Mouse (Mus musculus): ENCODE results near the gene Cfap61.

Cfap61 gene

DNA sequence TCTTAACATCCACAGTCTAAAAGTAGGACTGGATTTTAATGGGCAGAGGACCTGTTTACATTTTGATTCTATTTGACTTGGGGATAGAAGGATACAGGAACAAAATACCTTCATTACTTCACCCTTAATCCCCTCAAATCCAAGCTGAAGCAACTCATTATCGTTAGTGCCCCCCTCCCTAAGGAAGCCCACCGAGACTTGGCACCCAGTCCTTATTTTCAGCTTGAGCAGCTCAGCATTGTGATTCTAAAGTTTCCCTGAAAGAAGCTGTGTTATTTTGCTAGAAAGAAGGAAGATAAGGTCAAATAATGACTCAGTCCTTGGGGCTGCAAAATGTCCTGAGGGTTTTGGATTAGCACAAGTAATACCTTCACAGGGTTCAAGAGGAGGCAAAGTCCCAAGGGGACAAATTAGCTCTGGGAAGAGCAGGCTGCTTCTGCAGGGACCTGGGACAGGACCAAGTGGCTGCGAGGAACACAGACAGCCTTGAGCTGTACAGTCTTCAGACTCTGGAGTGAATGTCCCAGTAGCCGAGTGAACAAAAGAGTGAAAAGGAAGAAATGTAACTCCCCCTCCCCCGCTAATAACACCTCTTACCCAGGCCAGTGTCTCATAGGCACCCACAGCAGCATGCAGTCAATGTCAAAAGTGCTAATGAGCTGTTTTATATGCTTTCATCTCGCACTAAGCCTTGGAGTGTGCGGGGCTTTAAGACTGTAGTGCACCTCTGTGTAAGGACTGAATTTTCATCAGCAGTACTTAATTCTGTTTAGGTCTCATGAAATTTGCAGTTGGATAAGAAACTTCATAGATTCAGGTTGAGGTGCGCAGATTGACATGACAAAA is 81.0 kb downstream of the Cfap61 start:
- DNase-seq, result no peak

DNA sequence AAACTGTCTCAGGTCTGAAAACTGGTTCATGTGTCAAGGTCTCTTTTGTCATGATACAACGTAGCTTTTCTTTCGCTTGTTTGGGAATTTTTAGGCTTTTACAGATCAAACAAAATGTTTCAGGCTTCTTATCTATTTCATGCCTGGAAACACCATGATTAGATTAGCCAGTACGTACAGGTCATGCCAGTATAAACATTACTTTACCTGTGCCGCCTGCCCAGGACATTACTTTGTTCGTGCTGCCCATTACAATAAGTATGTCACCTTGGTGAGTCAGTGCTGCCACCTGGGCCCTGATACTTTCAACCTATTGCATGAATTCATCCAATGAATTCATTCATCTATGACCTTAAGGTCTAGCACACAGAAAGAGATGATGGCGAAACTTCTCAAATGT is 88.3 kb downstream of the Cfap61 start:
- DNase-seq, result no peak

GRCm38 (mm10) chr2:146043640-146044039 is 109.1 kb downstream of the Cfap61 start:
- DNase-seq, result no peak

- peak; percentile 58 for DNase-seq
Measured at GRCm38 (mm10) chr2:146044926-146045890, 110.6 kb downstream of the Cfap61 start.

DNA sequence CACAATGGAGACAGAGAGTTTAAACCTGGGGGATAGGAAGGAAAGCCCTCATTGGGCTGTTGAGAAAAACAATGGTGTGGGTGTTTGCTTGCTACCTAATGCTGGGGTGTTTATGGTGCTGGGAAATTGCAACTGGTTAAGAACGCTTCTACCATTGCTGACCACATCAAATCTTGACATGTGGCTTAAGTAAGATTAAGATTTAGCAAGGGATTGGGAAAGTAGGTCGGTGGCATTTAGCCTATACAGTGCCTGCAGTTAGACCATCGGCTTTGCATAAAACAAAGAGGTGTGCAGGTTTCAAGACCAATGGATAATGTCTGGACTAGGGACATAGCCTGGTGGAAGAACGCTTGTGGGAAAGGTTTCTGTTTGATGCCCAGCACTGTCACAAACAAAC is 113.1 kb downstream of the Cfap61 start:
- DNase-seq, result no peak

DNA sequence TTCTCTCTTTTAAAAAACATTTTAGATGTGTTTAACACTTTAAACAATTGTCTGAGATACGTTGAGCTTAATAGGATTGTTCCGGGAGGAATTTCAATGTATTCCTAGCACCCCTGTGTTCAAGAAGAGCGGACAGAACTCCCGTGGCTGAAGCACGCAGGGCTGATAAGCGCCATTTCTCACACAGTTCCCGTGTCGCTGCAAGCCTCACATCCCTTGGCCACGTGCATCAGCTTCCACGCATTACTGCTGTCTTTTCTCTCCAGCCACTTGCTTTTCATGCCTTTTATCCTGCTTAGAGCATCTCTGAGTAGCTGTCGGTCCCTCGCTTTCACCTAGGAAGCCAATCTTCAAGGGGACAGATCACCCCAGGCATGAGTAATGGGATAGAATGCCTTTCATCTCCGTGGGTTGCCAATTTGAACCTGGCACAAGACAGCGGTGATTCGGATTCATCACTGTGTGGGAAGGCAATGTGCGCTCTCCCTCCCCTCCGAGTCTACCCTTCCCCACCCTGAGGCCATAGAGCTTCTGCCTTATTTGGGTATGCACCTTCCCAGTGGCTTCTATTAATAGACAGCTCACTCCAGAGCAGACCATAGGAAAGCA is 113.7 kb downstream of the Cfap61 start:
- no peak for DNase-seq

DNA sequence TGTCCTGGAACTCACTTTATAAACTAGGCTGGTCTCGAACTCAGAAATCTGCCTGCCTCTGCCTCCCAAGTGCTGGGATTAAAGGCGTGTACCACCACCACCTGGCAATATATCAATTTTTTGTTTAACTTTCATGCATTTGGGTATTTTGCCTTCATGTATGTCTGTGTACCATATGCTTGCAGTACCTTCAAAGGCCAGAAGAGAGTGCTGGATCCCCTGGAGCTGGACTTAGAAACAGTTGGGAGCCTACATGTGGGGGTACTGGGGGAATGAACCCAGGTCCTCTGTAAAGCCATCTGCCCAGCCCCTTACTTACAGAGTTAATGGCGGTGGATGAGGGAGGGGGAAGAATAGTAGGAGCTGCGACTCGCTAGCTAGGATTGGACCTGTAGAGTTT is 114.8 kb downstream of the Cfap61 start:
- DNase-seq, result no peak

DNA sequence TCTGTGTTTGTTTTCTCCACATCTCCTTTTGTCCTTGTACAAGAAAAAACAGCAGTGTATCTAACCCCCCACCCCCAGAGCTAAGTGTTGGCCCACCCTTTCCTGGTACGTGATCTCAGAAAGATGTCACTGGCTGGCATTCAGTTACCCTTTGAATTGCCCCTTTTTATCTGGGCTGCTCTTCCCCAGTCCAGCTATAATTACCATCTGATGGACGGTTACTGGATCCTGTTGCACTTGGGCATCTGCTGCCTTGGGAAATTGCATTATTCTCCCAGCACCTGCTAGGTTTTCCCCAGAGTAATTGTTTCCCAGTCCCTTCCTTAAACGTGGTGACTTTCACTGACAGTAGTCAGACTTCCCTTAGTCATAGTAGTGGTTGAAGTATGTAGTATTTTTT is 115.5 kb downstream of the Cfap61 start:
- no peak for DNase-seq

DNA sequence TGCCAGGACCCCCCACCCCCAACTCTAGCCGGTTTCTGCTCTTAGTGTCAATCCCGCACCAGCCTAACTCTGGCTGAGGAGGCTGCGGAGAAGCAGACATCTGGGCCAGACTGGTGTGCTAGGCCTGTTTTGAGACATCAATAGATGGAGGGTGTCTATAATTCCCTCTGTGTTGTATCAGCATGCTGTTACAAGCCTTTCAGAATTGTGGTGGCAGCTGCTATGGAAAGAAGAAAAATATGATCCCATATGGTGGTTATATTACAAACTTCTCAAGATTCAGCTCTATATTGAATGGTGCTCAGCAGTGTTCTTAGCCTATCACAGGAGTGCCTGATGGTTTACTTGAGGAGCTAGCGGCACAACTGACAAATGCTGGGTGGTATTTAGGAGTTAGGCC is 116.8 kb downstream of the Cfap61 start:
- no peak for DNase-seq

- no peak for DNase-seq
Measured at GRCm38 (mm10) chr2:146057123-146057522, 122.5 kb downstream of the Cfap61 start.

GRCm38 (mm10) chr2:146058791-146059190 is 124.2 kb downstream of the Cfap61 start:
- no peak for DNase-seq

DNA sequence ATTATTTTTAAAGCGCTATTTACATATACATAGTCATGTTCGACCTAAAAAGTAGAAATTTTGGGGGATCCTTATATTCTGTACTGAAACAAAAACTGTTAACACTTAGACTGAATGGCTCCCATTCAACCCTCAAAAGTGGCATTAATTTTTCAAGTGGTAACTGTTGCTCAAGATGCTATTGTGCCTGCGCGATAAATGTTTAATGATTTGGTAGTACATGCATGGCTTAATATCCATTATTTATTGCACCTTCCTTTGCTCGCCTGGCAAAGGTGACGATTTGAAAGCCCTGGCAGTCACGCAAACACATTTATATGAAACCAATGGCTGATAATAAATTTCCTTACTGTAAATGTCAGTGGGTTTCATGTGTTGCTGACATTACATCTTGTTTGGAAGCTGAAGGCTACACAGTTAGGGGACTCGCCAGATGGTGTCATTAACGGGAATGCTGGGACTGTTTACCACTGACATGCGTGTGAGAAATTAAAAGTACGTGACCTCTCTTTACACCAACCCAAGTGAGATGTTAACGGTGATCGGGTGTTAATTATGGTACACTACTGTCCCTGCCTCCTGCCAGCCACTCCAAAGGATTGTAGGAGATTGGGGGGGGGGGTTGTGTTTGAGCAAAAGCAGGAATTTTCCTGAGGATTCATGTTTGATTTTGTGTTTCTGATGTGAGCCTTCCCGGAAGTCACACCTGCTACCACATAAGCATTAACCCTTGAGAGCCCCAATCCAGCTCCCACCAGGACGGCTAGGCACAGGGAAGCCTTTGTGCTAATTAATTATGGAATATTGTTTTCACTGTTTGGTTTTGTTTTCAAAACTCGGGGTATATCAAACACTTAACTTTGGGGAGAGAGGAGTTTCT is 127.1 kb downstream of the Cfap61 start:
- DNase-seq, result no peak

DNA sequence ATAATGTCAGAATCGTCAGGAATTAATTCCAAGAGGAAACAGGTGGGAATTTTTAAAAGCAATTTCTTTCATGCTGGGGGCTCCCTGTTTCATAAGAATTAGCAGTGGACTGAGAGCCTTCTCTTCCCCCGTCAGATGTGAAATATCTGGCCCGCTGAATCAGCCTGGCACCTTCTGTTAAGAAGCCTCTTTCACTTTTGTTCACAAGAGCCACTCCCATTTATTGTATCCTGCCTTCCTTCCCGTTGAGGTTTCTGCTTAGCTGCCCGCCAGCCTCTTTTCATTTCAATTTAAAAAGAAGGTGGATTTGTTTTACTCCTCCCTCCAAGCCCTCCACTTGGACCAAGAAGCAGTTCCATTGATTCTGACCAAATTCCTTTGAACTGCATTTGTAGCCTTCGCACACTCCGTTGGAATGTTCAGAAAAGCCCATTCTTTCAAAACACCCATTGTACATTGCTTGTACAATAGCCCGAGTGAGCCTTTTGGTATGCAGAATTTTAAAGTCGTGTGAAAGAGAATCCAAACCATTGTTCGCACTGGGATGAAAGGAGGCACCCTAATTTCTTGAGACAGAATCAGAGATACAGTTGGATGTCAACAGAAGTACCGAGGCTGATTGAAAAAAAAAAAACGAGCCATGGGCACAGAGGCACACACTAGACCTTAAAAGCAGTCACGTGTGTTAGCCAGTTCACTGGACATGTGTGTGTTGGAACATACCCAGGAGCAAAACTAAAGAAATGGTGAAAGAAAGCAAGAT is 127.9 kb downstream of the Cfap61 start:
- no peak for DNase-seq

DNA sequence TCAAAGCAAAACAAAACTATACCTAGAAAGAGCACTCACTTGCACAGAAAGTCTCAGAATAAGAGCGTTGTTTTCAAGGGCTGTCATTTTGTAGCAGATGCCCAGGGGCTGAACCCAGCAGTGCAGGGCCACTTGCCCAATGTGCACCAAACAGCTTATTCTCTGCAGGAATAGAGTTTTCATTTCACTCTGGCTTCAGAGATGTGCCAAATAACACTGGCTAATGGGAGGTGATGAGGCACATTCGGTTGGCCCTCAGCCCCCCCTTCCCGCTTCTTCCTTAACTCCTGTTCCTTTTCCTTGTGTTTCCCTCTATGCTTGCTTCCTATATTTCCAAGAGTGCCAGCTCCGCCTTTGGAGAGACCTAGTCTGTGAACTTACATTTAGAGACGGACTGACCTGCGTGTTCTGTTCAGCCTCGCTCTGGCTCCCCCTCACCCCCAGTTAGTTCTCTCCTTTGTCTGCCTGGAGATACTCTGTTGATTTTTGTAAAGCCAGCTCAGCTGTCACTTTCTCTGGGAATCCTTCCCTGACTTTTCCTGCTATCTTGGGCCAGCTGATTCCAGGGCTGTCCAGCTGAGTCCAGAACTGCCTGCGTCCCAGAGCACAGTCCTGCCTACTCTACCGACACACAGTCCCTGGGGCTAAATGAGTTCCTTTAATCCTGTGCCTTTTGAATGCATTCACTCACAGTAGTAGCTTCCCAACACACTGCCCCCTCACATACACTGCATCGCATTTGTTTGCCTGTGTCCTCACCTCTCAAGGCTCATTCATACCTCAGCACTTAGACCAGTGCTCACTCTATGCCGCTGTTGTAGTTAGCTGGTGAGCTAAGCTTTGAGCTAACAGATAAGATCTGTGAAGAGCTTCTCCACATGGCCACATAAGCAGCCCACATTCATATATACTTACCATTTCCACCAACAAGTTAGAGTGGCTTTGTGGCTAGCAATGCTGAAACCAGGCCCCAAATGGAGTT is 128.8 kb downstream of the Cfap61 start:
- no peak for DNase-seq

GRCm38 (mm10) chr2:146067364-146067763 is 132.8 kb downstream of the Cfap61 start:
- DNase-seq, result no peak

GRCm38 (mm10) chr2:146073300-146073699 is 138.7 kb downstream of the Cfap61 start:
- no peak for DNase-seq

DNA sequence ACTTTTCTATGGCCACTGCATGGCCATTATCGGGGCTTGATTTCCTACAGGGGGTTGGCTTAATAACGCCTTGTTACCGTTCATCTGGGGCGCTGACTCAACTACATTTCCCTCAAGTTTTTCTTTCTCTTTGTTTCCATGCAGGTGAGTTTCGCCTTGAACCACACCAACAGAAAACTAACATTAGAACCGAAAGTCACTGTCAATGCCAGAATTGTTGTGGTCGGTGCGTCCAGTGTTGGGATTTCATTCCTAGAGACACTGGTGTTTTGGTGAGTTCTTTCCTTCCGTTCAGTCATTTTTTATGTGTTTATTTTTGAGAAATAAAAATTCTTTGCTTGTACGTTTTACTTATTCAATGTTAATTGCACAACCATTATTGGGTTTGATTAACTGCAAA is 142.5 kb downstream of the Cfap61 start:
- DNase-seq, result no peak

DNA sequence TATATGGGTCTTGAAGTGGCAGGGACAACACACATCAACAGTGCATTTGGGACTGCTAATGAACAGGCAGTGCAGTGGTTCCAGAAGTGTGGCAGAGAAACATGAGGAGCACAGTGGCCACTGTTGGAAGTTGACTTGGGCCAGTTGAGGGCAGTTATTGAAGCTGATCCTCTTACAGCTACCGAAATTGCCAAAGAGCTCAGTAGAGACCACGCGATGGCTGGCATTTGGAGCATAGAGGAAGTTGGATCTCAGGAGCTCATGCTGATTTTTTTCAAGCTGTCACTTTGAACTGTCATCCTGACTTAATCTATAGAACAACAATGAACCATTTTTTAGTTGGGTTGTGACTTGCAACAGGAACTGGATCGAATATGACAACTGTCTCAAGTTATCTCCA is 145.7 kb downstream of the Cfap61 start:
- no peak for DNase-seq

DNA sequence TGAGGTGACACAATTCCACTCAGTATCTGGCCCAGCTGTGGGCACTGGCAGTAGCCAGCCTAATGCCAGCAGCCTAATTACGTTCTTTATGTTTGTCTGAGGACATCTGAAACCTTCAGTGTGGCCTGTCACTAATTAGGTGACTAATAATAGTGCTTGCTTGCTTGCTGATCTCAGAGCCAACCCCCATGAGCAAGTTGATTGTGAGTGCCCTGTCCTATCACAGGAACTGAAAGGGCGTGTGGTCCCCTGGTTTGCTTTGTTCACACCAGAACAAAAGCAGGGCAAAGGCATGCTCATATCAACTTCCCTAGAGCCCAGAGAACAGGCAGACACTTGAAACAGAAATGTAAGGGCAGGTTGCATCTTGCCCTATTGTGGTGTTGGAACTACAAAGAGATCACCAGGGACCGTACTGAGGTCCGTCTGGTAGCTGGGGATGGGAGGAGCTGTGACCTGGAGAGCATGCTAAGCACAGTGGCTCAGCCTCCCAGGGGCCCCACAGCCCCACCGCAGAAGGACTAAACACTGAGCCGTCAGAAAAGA is 148.8 kb downstream of the Cfap61 start:
- DNase-seq, result no peak

- no peak for DNase-seq
Measured at GRCm38 (mm10) chr2:146087411-146087810, 152.8 kb downstream of the Cfap61 start.
